Mouse (Mus musculus): ENCODE results near the gene H60b. TPM values are rescaled to one million over a fixed set of nuclear protein-coding genes. Genes with fewer than 3 reads are reported as not detected.
"Not testable (repeated sequence)": the region's sequence is repeated elsewhere in the genome, so short reads cannot be mapped to it uniquely, and the experiment has no call there.

H60b gene
- total RNA-seq, 1 experiment from 2014 or later = not detected

DNA sequence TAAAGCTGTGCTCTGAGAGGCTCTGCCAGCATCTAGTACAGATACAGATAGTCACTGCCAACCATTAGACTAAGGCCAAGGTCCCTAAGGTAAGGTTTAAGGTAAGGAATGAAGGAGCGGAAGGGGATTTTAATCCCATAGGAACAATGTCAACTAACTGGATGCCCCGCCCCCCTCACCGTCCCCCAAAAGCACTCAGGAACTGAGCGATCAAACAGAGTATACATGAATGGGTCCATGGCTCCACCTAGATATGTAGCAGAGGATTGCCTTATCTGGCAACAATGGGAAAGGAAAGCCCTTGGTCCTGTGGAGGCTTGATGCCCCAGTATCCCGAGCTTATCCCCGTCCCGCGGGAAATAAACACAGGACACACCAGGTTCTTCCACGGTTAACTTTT is 4.9 kb downstream of the H60b start:
- ATAC-seq (replicated peaks; ENCODE audit: insufficient number of reproducible peaks, low FRiP score, low TSS enrichment, poor library complexity, severe bottlenecking) = not testable (repeated sequence)

DNA sequence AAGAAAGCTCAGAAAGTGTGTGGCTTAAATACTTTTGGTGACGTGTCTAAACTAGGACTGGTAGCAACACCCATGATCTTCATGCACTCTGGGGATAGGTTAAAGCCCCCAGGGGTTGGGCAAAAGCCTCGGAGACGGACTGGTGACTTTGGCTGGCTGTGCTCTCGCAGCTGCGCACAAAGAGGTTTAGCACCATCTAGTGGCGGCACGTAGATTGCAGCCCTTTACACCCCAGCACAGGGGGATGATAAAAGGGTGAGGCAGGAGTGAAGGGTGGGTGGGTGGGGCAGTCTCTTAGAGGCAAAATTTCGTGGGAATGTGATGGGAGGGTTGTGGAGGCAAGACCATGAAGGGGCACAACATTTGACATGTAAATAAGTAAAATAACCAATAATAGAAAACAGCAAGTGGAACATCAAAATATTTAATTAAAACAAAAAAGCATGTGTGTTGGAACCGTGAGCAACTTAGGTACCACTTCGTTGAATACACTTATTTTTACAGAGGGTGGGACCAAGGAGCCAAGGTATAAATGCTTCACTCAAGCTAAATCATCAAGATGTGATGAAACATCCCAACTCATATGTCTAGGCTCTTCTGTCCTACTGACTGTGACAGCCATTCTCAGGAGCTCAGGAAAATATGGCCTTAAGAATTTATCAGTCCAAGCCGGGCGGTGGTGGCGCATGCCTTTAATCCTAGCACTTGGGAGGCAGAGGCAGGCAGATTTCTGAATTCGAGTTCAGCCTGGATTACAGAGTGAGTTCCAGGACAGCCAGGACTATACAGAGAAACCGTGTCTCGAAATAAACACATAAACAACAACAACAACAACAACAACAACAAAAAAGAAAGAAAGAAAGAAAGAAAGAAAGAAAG is 5.6 kb downstream of the H60b start:
- ATAC-seq (replicated peaks; ENCODE audit: insufficient number of reproducible peaks, low FRiP score, low TSS enrichment, poor library complexity, severe bottlenecking) = not testable (repeated sequence)

DNA sequence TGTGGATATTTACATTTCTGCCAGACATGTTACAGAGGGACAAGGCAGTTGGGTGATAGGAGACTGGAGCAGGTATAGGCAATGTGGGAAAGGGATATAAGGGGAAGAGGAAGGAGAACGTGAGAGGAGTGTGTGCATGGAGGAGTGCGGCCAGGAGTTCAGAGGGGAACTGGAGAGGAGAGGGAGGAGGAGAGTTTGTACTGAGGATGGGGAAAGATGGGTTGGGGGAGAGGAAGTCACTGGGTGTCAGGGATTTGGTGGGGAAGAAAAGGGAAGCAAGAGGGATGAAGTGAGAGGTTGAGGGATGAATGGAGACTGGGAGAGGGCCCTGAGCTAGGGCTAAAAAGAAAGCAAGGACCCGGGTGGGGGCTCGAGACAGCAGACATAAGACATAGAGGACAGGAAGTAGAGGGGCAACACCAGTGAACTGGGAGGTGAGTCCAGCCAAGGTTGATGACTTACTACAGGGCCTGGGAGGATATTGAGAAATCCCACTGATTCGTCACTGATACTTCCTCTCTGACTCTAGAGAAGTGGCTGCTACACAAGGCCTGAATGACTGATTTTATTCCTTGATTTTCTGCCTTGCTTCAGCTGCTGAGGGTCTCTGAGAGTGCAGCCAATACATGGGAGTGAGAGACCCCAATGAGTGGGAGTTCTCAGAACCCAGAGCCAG is 7.1 kb downstream of the H60b start:
- peak; percentile 58 for ATAC-seq (replicated peaks; ENCODE audit: insufficient number of reproducible peaks, low FRiP score, low TSS enrichment, poor library complexity, severe bottlenecking)

DNA sequence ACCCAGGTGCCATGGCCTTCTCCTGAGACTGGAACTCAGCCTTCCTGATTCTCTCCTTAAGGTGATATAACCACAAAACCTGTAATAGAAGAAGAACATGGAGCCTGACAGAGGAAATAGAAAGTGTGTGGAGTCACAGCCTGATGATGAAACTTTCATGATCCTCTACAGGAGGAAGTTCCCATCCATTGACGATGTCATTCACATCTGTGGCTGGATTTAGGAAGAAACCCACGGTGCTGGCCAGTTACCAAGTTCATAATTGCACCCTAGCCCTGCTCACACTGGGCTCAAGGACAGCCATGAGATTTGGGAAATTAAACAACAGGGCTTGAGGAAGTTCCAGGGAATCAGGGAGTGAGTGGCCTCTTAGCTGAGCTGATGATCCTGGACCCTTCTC is 7.6 kb downstream of the H60b start:
- ATAC-seq (replicated peaks; ENCODE audit: insufficient number of reproducible peaks, low FRiP score, low TSS enrichment, poor library complexity, severe bottlenecking) = peak; percentile 45; the same call in 1 of the 2 replicates

DNA sequence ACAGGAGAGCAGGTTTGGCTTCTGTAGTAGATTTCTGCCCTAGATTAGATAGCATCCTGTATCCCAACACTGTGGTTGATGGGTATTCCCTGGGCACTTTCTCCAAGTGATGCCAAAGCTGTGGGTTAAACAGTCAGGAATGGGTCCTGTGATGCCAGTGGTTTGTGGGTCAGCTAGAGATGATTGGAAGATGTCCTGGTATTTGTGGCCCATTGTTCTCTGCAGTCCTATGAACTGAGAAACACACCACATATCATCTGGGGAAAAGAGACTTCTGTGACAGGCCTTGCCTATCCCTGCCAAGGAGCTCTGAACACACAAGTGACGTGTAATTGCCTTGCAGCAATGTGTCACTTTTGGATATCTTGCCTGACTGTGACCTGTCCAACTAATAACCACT is 8.7 kb downstream of the H60b start:
- not testable (repeated sequence) for ATAC-seq (replicated peaks; ENCODE audit: insufficient number of reproducible peaks, low FRiP score, low TSS enrichment, poor library complexity, severe bottlenecking)

DNA sequence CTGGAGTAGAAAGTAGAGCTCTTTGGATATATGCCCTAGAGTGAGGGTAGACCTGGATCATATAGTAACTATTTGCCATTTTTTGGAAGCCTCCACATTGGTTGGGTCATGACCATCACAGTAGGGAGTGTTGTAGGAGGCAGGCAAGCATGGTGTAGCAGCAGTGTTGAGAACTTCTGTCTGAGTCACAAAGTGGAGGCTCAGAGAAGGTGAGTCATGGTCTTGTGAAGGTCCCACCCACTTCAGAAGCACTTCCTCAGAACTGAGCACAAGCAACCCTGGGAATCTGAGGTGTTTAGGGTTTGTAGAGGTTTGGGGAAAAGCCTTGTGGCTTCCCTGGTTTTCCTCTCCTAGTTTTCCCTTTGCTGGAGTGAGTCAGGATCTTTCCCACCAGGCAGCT is 10.7 kb downstream of the H60b start:
- ATAC-seq (replicated peaks; ENCODE audit: insufficient number of reproducible peaks, low FRiP score, low TSS enrichment, poor library complexity, severe bottlenecking) = 0 out of 2 replicates have a peak, but pooled peaks have one; percentile 37

DNA sequence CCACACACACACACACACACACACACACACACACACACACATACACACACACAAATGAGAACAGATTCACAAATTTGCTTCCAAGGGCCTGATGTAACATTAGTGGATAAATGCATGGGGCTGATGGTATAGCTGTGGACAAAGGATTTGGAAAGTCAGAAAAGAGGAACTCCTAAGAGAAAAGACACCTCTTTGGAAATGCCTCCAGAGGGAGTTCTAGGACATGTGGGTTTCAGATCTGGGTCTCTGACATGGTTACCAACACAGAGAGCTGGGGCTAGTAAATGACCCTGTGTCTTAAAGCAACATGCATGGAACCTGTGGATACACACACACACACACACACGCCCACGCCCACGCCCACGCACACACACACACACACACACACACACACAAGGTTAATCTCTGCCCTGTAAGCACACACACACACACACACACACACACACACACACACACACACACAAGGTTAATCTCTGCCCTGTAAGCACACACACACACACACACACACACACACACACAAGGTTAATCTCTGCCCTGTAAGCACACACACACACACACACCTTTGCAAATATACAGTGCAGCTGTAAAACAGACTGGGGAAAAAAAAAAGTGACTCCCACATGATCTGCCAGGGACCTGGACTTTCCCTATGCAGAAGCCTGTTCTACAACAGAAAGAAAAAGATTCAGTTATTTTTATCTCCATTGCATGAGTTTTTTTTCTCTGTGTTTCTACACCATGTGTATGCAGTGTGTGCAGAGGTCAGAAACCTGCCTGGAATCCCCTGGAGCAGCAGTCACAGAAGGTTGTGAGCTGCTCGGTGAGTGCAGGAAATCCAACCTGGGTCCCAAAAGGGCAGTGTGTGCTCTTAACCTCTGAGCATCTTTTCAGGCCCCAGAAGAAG is 14.3 kb downstream of the H60b start:
- ATAC-seq (replicated peaks; ENCODE audit: insufficient number of reproducible peaks, low FRiP score, low TSS enrichment, poor library complexity, severe bottlenecking) = not testable (repeated sequence)

DNA sequence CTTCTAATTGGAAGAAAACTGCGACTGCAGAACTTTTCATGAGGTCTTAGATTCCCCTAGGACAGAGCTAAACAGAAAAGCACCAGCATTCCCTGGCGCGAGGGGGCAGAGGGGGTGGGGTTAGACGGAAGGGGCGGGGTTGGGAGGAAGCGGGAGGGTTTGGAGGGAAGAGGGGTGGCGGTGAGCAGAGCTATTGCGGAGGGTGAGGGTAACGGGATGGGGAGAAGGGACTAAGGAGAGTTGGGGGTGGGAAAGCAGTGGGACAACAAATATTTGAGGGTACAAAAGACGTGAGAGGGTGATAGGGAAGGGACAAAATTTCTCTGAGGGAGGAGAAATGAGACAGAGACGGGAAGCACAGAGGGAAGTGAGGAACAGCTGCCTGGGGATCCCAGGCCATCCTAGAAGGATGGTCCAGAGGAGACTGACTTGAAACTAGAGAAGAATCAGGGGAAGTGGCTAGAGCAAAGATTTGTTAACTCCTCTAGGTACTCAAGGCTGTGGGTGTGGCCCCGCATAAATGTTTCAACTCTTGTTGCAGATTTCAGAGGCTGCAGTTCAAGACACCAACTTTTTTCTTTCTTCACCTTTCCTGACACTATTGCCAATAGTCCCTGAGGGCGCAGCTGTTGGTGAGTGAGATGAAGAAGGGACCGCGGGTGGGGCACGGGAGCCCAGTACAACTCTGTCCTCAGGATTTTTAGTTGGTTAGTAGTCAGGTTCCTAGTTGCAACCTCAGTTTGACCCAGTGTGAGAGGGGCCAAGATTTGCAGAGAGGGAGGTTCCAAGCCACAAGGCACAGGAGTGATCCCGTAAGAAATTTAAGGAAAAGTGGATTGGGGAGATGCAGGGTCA is 15.2 kb downstream of the H60b start:
- not testable (repeated sequence) for ATAC-seq (replicated peaks; ENCODE audit: insufficient number of reproducible peaks, low FRiP score, low TSS enrichment, poor library complexity, severe bottlenecking)

DNA sequence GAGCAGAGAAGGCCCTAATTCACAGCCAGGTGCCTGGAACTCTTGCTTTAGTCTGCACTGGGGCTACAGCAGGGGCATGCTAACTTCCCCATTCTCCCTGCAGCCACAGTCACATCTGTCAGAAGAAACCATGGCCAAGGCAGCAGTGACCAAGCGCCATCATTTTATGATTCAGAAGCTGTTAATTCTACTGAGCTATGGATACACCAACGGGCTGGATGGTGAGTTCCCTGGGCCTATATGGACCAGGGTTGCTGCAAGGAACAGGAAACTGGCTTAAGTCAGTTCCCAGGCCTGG is 15.8 kb downstream of the H60b start:
- not testable (repeated sequence) for ATAC-seq (replicated peaks; ENCODE audit: insufficient number of reproducible peaks, low FRiP score, low TSS enrichment, poor library complexity, severe bottlenecking)

DNA sequence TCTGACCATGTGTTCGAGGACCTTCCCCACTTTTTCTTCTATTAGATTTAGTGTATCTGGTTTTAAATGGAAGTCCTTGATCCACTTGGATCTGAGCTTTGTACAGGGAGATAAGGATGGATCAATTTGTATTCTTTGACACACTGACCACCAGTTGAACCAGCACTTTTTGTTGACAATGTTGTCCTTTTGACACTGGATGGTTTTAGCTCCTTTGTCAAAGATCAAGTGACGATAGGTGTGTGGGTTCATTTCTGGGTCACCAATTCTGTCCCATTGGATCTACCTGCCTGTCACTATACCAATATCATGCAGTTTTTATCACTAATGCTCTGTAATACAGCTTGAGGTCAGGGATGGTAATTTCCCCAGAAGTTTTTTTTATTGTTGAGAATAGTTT is 18.1 kb downstream of the H60b start:
- not testable (repeated sequence) for ATAC-seq (replicated peaks; ENCODE audit: insufficient number of reproducible peaks, low FRiP score, low TSS enrichment, poor library complexity, severe bottlenecking)

DNA sequence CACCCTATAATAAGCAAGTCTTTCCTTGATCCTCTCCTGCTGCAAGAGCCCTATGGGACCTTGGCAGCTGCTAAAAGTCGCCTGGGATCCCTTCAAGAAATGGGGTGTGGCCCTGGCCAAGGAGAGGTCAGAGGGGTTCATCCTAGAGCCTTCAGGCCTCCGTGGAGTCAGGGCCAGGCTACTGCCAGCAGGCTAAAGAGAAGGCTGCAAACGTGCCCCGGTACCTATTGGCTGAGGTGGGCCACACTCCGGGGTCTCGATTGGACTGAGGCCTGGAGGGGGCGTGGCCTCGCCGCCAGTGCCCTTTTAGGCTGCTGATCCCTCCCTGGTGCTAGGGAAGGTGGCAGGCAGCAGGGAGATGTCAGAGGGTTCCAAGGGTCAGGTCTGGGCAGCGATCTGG is 32.6 kb downstream of the H60b start:
- not testable (repeated sequence) for ATAC-seq (replicated peaks; ENCODE audit: insufficient number of reproducible peaks, low FRiP score, low TSS enrichment, poor library complexity, severe bottlenecking)

DNA sequence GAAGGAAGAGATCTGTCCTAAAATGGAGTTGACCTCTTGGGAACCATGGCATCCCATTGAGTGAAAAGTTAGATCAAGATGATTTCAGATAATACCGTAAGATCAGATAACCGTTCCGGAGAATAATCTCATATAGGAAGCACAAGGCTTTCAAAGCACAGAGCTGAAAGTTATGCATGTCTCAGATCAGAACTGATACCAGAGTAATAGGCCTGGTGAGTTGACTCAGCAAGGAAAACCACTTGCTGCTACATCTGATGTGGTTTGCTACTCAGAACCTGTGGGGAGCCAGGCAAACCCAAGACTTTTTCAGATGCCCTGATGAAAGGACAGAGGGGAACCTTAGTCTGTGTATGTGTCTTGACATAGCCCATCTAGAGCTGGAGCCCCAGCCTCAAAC is 43.0 kb downstream of the H60b start:
- ATAC-seq (replicated peaks; ENCODE audit: insufficient number of reproducible peaks, low FRiP score, low TSS enrichment, poor library complexity, severe bottlenecking) = not testable (repeated sequence)

DNA sequence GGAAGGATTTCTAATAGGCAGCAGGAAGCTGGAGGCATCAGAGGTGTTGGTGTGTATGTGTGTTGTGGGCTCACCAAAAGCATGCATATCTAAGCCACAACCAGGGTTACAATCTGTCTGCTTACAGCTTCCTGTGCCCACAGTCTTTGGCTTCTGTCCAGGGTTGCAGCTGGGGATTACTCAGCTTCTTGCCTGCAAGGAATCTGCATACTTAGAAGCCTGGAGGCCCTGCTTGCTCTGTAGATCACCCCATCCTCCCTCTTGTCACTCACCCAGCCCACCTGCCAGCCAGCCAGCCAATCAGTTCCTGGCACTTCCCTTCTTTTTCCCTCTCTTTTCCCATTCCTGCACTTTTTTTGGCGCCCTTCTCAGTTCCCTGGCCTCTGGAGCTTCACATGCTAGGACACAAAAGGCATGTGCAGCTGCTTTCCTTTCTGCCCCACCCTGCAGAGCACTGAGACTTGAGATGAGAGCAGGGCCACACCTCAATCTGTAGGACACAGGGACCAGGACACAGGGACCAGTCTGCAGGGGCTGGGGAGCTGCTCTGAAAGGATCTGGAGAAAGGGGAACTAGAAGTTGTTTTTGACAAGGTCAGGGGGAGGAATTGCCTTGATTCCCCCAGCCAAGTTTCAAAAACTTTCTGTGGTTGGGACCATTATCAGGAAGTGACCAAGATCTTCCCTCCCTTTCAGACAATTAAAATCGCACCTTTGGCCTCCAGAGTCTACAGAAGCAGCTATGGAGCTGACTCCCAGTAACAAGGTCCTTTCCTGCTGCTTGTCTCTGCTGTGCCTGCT is 44.6 kb downstream of the H60b start:
- ATAC-seq (replicated peaks; ENCODE audit: insufficient number of reproducible peaks, low FRiP score, low TSS enrichment, poor library complexity, severe bottlenecking) = peak; percentile 40; the same call in 1 of the 2 replicates

DNA sequence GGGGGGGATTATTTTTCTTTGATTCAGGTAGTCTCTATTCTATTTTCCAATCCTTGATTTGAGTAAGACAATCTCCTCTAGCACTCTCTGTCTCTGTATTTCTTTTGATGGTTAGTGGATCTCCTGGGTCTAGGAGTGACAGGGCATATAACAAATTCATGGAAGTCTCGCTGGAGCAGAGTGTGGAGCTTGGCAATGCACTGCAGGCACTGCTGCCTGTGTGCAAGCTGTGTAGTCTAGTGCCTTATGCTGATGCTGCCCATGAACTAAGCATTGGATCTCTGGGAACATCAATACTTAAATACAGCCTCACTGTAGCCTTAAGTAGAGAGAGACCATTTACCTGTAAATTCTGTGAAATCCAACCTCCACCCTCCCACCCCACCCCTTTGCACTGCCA is 48.1 kb downstream of the H60b start:
- ATAC-seq (replicated peaks; ENCODE audit: insufficient number of reproducible peaks, low FRiP score, low TSS enrichment, poor library complexity, severe bottlenecking) = not testable (repeated sequence)

DNA sequence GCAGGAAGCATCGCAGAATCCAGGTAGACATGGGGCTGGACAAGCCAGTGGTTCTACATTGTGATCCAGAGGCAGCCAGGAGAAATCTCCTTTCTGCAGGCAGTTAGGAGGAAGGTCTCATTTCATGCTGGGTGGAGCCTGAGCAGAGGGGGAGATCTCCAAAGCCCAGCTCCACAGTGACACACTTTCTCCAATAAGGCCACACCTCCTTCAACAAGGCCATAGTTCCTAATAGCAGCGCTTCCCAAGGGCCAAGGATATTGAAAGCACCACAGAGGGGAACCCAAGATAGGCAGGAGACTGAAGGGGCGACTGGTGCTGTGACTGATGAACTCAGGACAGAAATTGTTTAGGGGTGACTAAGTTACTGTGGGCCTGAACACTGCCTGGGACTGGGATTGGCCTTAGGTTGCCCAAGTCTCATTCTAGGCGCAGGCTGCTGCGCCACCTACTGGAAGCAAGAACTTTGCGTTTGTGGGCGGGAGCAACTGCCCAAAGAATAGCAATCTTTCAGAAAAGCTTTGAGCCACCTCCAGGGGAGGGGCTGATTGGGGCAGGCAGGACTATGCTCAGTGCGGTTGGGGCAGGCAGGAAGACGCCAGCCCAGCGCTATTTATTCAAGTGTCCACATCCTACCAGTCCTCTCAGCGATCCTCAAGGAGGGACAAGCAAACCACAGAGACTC is 53.8 kb downstream of the H60b start:
- ATAC-seq (replicated peaks; ENCODE audit: insufficient number of reproducible peaks, low FRiP score, low TSS enrichment, poor library complexity, severe bottlenecking) = peak; percentile 45

DNA sequence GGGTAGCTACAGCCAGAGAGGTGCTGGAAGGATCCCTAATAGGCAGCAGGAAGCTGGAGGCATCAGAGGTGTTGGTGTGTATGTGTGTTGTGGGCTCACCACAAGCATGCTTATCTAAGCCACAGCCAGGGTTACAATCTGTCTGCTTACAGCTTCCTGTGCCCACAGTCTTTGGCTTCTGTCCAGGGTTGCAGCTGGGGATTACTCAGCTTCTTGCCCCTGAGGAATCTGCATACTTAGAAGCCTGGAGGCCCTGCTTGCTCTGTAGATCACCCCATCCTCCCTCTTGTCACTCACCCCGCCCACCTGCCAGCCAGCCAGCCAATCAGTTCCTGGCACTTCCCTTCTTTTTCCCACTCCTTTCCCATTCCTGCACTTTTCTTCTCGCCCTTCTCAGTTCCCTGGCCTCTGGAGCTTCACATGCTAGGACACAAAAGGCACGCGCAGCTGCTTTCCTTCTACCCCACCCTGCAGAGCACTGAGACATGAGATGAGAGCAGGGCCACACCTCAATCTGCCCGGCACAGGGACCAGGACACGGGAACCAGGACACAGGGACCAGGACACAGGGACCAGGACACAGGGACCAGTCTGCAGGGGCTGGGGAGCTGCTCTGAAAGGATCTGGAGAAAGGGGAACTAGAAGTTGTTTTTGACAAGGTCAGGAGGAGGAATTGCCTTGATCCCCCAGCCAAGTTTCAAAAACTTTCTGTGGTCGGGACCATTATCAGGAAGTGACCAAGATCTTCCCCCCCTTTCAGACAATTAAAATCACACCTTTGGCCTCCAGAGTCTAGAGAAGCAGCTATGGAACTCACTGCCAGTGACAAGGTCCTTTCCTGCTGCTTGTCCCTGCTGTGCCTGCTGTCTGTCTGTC is 65.3 kb downstream of the H60b start:
- peak; percentile 47; the same call in 1 of the 2 replicates for ATAC-seq (replicated peaks; ENCODE audit: insufficient number of reproducible peaks, low FRiP score, low TSS enrichment, poor library complexity, severe bottlenecking)

Data from monocyte, adult 5-6 weeks (primary cell).